Mouse (Mus musculus) layer of hippocampus, adult 2 months (tissue): ENCODE measurements at regions not wholly inside any gene's neighbourhood (a gene's known extent, or its start where the extent isn't known, plus 50 kb on each side); places are given as distances from the start of the nearest gene placed in this dataset.

ENCODE experiments used
- DNase-seq, 2 experiments: peaks; one replicate each; pipeline ENCODE4 v3.0.0; 2022; ENCODE audit warnings: low spot score in 2 of 2
- H3K27ac ChIP-seq: fragments of 200-600 bp; 2 replicates; pipeline ENCODE4 v1.8.1; 2022
- H3K4me3 ChIP-seq: fragments of 200-600 bp; 2 replicates; pipeline ENCODE4 v1.8.1; 2022; ENCODE audit warnings: mild to moderate bottlenecking
- CTCF ChIP-seq: fragments of 200-600 bp; conservative IDR thresholded peaks from 2 replicates; pipeline ENCODE4 v1.8.1; 2022; ENCODE audit warnings: antibody characterized with exemption, mild to moderate bottlenecking, moderate library complexity

DNA sequence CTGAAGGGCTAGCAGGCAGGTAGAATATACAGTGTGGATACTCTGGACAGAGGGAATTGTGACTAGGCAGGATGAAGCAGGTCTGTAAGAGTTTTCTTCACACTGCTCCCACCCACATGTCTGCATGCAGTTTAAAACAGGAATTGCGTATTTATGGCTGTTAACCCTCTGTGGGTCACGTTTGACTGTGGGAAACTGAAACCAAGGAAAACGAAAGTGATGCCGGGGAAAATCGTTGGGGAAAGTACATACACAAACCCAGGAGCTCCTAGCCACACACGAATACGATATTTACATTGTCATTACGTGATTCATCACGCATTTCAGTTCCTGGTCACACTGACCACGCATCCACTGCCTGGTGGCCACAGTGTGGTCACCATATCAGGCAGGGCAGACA, 170.6 kb upstream of the Spdye4c start:
- TF ChIP-seq CTCF: no peak
- no peak overlapping the region for H3K4me3 ChIP-seq
- DNase-seq: no peak

DNA sequence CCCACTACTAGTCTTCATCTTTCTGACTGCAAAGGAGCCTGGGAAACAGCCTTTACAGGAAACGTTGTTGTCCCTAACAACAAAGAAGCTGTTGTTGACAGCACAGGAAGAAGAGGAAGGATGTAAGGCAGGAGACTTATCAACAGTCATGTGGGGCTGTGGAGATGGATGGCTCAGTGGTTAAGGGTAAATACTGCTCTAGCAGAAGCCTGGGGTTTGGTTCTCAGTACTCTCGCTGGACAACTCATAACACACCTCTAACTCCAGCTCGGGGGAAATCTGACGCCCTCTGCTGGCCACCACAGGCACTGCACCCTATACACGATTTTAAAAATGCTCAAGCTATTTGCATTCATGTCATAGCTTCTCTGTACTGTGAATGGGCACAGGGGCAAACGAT, 168.3 kb upstream of the Spdye4c start:
- Histone ChIP-seq H3K4me3 (no peak overlapping the region), H3K27ac (no peak overlapping the region)
- no peak for DNase-seq
- TF ChIP-seq CTCF: peak; percentile 73

More for the DNA sequence above, 170.6 kb upstream of the Spdye4c start:
- no peak overlapping the region for H3K27ac ChIP-seq

DNA sequence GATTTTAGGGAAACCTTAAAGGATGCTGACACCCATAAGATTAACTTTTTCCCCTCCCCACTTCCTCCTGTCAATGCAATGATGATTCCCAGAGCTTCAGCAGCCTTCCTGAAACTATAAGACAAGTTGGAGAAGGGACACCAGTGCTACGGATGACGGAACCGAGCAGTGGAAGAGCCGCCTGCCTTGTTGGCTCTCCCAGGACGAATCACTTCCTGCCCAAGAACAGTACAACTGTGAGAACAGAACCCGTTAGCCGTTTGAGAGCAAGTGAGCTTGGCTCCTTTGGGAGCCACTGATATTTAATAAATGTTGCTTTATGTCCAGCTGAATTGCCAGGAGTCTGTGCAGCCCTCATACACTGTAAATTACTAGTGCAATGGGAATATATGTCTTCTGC, 166.8 kb upstream of the Spdye4c start:
- no peak for TF ChIP-seq CTCF
- DNase-seq: no peak
- H3K27ac ChIP-seq: no peak overlapping the region
- no peak overlapping the region for H3K4me3 ChIP-seq

DNA sequence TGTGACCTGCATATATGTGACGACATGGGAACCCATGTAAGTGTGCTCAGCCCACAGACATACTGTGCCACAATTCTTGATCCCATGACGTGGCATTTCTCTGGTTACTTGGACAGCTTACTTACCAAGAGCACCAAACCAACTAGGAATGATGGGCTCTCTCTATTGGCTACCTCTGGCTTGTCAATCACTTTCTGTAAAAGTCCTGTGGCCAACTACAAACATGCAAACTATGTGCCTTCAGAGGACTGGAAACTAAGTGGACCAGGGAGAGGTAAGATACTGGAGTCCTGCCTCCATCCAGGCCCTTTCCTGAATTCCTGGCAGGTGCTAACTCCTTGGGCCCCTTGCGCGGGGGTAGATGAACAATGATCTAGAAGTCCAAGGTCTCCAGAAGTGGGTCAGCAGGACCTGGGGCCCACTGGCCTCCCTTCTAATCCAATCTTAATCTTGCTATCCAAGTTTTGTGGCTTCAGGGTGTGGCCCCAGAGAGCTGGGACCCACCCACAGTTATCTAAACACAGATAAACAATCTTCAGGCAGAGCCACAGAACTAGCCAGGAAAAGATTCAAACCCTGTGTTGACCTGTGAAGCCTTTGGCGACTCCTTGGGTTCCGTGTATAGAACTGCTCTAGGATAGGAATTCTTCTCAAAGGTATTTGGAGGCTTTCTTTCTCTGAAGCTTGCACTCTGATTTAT, 163.7 kb upstream of the Spdye4c start:
- H3K4me3 ChIP-seq: no peak overlapping the region
- no peak for TF ChIP-seq CTCF
- H3K27ac ChIP-seq: no peak overlapping the region
- no peak for DNase-seq

DNA sequence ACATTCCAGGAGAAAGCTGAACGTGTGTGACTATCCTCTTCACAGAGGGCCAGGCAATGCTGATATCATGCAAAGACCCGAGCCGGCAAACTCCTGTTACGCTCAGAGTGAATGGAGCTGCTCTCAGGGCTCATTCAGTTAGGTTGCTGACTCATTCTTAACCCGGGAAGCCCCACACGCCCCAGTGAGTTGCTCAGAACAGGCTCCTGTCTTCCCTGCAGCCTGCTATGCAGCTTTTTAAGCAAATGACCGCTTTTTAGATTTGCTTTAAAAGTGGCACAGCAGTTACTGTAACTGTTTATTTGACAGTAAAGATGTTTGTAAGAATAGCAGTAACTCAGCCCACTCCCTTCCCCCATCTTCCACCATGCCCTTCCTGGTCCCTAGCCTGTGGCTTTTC, 162.9 kb upstream of the Spdye4c start:
- Histone ChIP-seq H3K4me3 (peak overlapping the region; percentile 28; the same call in 1 of the 2 replicates), H3K27ac (no peak overlapping the region)
- no peak for DNase-seq
- no peak for TF ChIP-seq CTCF

DNA sequence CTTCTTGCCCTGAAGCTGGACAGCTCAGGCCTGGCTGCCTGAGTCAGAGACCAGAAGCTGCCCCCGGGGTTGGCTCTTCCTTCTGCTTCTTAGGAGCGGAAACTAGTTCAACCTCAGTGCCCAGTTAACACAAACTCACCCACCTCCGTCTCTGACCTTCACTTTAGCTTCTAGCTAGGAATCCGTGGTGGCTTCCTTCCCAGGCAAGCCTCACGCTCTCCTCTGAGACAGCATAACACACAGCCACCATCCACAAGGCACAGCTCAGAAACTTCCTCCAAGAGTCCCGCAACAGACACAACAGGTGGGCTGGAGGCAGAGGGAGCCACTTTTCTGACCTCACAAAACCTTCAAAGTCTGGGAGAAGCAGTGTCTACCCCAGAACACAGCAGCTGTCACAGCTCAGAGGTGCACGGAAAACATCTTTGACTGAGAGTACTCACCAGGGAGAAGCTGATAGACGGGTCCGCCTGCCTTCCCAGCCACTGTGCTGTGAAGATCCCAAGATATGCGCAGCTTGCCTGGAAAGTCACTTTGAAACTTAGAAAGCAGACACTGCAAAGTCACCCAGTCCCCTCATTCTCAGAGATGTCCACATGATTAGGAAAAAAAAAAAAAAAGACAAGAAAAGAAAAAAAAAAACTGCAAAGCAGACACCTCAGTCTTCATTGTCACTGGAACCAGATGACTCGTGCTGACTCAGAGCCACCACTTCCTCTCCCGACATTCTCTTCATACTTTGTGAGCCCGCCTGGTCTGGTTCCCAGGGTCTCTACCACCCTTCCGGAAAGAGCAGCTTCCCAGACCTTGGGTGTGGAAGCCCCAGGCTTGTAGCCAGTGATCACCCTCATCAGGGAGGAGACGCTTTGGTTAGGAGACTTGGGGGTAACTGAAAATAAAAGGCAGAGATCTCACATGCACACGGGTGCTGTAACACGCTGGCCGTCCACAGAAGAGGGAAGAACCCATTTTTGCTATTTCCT, 162.1 kb upstream of the Spdye4c start:
- DNase-seq: no peak
- H3K4me3 ChIP-seq: peak overlapping the region; percentile 28
- H3K27ac ChIP-seq: peak overlapping the region; percentile 58; the same call in 1 of the 2 replicates
- no peak for TF ChIP-seq CTCF

DNA sequence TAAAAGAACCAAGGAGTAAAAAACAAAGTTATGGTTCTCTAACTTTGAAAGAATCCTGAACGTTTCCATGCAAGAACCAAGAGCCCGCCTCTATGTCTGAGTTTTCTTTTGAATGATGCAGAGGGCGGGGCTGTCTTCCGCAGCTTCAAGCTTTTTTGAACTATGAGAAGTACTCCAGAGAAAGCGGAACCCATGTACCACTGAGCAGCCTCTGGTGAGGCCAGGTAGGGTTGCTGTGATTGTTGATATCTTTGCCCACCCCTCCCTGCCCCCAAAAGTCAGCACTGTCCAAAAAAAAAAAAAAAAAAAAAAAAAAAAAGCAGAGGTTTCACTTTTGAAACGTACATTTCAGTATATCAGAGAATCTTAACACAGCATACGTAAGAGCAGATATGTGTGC, 161.2 kb upstream of the Spdye4c start:
- no peak for TF ChIP-seq CTCF
- Histone ChIP-seq H3K27ac (peak overlapping the region; percentile 58; the same call in 1 of the 2 replicates), H3K4me3 (no peak overlapping the region)
- DNase-seq: no peak

DNA sequence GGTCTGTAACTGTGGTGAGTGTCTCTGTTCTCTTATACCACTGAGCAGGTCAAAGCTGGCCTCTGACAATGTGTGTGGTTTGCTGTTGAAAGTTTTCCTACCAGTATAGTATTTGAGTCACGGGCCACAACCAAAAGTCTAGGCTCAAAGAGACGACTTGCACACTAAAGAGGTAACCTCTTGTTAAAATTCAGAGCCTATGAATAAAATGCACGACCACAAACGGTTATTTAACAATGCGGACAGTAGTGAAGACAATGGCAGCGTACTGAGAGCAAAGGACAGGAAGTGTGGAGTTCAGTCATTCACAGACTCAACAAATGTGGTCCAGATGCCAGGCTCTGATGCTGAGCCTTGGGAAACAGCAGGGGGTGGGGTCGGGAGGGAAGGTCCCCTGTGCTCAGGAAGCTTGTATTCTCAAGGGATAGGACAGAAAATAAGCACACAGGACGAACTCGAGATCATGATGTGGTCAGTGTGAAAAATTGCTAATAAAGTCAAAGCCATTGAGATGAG, 160.2 kb upstream of the Spdye4c start:
- Histone ChIP-seq H3K27ac (no peak overlapping the region), H3K4me3 (no peak overlapping the region)
- TF ChIP-seq CTCF: no peak
- DNase-seq: no peak

DNA sequence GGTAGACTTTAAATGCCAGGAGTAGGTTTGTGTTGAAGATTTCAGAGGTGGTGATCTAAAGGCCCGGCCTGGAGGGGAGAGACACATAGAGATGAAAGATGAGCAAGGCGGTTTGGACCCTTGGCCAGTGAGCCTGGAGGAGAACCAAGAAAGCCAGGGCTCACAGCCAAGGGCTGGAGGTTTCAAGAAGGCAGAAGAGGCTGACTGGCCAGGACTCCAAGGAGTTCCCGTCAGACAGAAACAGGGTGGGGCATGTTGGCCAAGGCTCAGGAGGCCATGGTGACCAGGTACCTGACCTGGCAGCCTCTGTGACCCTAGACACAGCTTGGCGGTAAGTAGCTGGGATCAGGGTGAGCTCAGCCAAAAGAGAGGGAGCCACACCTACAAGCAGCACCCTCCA, 159.3 kb upstream of the Spdye4c start:
- TF ChIP-seq CTCF: no peak
- H3K27ac ChIP-seq: no peak overlapping the region
- H3K4me3 ChIP-seq: no peak overlapping the region
- DNase-seq: no peak

DNA sequence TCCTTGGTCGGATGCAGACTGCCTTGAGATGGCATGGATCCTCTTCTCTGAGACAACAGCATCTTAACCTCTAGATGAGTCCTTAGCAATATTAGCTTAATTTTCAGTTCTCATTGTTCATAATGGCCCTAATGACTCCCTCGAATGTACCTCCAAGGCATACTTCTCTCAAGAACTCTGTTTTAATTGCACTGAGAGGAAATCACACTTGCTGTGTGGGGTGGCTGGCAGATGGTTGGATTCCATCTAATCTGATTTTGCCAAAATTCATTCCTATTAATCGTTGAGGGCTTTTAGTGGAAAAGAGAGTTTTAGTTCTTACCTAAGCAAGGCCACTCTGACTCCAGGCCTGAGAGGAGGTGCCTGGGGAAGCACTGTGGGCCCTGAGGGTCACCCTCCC, 158.3 kb upstream of the Spdye4c start:
- H3K27ac ChIP-seq: no peak overlapping the region
- peak; percentile 19 to 25 for DNase-seq
- TF ChIP-seq CTCF: no peak
- H3K4me3 ChIP-seq: no peak overlapping the region

DNA sequence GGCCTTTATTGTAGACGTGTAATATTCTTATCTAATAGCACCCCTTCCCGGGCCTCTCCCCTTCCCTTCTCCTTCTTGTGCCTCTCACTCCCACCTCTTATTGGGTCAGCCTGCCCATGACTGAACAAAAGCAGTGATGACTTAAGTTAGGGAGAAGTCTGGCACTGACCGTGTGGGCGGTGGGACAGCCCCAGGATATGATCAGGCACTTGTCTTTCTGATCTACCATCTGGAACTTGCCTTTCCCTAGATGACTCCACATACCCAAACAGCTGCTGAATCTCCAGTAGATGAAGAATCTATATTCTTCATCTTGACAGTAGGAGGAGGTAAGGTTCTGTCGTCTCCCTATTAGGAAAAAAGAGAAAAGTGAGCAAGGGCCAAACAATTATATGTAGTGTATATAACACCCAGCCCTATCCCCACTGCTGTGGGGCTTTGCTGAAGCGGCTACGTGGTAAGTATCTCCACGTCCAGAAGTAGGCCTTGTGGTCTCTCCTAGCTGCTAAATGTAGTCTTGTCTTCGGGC, 157.4 kb upstream of the Spdye4c start:
- TF ChIP-seq CTCF: no peak
- DNase-seq: no peak
- Histone ChIP-seq H3K4me3 (no peak overlapping the region), H3K27ac (no peak overlapping the region; the same call in 1 of the 2 replicates)

DNA sequence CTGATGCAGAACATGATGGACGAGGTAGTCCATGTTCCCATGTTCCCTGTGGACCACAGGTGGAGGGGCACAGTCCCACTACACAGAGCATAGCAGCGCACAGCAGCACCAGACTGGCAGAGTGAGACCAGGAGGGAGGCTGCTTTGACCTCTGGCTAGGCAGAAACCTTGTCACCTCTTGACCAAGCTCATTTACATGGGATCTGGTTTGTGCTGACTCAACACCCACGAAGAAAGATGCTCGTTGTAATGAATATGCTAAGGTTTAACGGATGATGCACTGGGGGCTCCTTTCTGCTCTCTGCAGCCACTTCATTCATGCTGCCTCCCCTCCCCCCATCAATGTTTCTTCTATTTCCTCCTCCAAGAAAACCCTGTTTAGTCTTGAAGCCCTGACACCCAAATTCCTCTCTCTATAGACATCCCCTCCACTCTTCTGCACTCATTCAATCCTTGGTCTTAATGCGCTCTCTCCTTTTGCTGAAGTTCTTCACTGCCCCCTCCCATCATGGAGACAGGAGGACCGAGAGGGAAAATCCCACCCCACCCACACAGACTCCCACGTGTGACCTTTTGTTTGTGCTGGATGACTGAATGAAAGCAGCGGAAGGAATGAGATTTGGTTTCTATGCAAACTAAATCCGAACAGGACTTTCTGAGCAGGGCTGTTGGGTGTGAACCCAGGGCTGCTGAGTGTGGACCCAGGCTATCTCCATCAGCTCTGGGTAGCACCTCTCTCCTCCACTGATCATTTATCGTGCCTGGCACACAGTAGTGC, 156.6 kb upstream of the Spdye4c start:
- no peak for DNase-seq
- Histone ChIP-seq H3K4me3 (no peak overlapping the region), H3K27ac (no peak overlapping the region; the same call in 1 of the 2 replicates)
- no peak for TF ChIP-seq CTCF
